Mouse (Mus musculus) right cerebral cortex, postnatal 10 days (tissue): ENCODE results near the gene Sel1l.

ENCODE experiments used
- DNase-seq, 2 experiments: peaks; one replicate each; pipeline ENCODE4 v3.0.0; 2021; ENCODE audit warnings: low spot score in 2 of 2

Gene Sel1l

GRCm38 (mm10) chr12:91849045-91849467 lies at the start of gene Sel1l:
TSS of gene Sel1l (minus strand) at chr12:91849157.
- DNase-seq, result peak; percentile 99 to 100

GRCm38 (mm10) chr12:91892622-91893560 lies 43.9 kb upstream of the Sel1l start:
- no peak for DNase-seq

GRCm38 (mm10) chr12:91880431-91880830 lies 31.5 kb upstream of the Sel1l start:
- no peak for DNase-seq

- DNase-seq, result peak; percentile 32 to 39
These were observed 29.9 kb upstream of the Sel1l start for GRCm38 (mm10) chr12:91878912-91879250.

- DNase-seq, result no peak
These were observed 29.3 kb upstream of the Sel1l start for GRCm38 (mm10) chr12:91878056-91878911.

GRCm38 (mm10) chr12:91877646-91878045 lies 28.7 kb upstream of the Sel1l start:
- DNase-seq, result peak; percentile 50 to 56

- DNase-seq, result peak in 1 of 2 experiments; percentile 40
These were observed 21.7 kb upstream of the Sel1l start for GRCm38 (mm10) chr12:91870671-91871070.

- no peak for DNase-seq
These were observed 20.4 kb upstream of the Sel1l start for GRCm38 (mm10) chr12:91869352-91869751.

GRCm38 (mm10) chr12:91854330-91854729 lies 5.4 kb upstream of the Sel1l start:
- no peak for DNase-seq

GRCm38 (mm10) chr12:91848394-91849044 lies 438 bp downstream of the Sel1l start:
- DNase-seq, result peak in 1 of 2 experiments; percentile 39

- DNase-seq, result no peak
These were observed 2.9 kb downstream of the Sel1l start for GRCm38 (mm10) chr12:91846038-91846437.

- DNase-seq, result no peak
These were observed 3.6 kb downstream of the Sel1l start for GRCm38 (mm10) chr12:91845393-91845792.

GRCm38 (mm10) chr12:91844542-91844941 lies 4.4 kb downstream of the Sel1l start:
- DNase-seq, result no peak

- no peak for DNase-seq
These were observed 5.1 kb downstream of the Sel1l start for GRCm38 (mm10) chr12:91843888-91844287.

- no peak for DNase-seq
These were observed 7.2 kb downstream of the Sel1l start for GRCm38 (mm10) chr12:91841714-91842113.

- DNase-seq, result no peak
These were observed 10.7 kb downstream of the Sel1l start for GRCm38 (mm10) chr12:91838261-91838660.

- DNase-seq, result no peak
These were observed 11.4 kb downstream of the Sel1l start for GRCm38 (mm10) chr12:91837401-91838065.

- no peak for DNase-seq
These were observed 15.0 kb downstream of the Sel1l start for GRCm38 (mm10) chr12:91833939-91834333.

- DNase-seq, result no peak
These were observed 15.6 kb downstream of the Sel1l start for GRCm38 (mm10) chr12:91833237-91833938.

- no peak for DNase-seq
These were observed 17.5 kb downstream of the Sel1l start for GRCm38 (mm10) chr12:91831410-91831809.

GRCm38 (mm10) chr12:91820461-91820860 lies 28.5 kb downstream of the Sel1l start:
- DNase-seq, result no peak
